Mouse (Mus musculus) MEL (cell line): Measurements from ENCODE around the gene Igsf6.

Source experiments
- BHLHE40 ChIP-seq: IDR thresholded peaks from 2 replicates; pipeline ENCODE4 v1.6.1; 2012; ENCODE audit warnings: low read depth, mild to moderate bottlenecking, inconsistent platforms, low read length, improper control_type of control experiment, borderline replicate concordance
- CHD1 ChIP-seq: IDR thresholded peaks from 2 replicates; pipeline ENCODE4 v1.6.1; 2012; ENCODE audit warnings: low read depth, mild to moderate bottlenecking, inconsistent platforms, low read length, improper control_type of control experiment
- CHD2 ChIP-seq: IDR thresholded peaks from 2 replicates; pipeline ENCODE4 v1.6.1; 2011; ENCODE audit warnings: low read length, improper control_type of control experiment
- CTCF ChIP-seq, 3 experiments: IDR thresholded peaks in 2 of 3; conservative IDR thresholded peaks in 1 of 3; 2 replicates each; pipeline ENCODE4 v1.5.1; 2011 to 2012; ENCODE audit warnings: low read length in 3 of 3, low read depth in 2 of 3, mild to moderate bottlenecking in 2 of 3, improper control_type of control experiment in 1 of 3, inconsistent platforms in 1 of 3, mixed read lengths in 1 of 3, moderate library complexity in 1 of 3; ENCODE audit not compliant: control insufficient read depth in 1 of 3, insufficient read depth in 1 of 3, poor library complexity in 1 of 3, severe bottlenecking in 1 of 3
- ETS1 ChIP-seq: IDR thresholded peaks from 2 replicates; pipeline ENCODE4 v1.6.1; 2012; ENCODE audit warnings: low read depth, mild to moderate bottlenecking, inconsistent platforms, low read length, improper control_type of control experiment, moderate library complexity
- GATA1 ChIP-seq: IDR thresholded peaks from 2 replicates; pipeline ENCODE4 v1.6.1; 2011; ENCODE audit warnings: low read depth, low read length, improper control_type of control experiment
- HCFC1 ChIP-seq: IDR thresholded peaks from 2 replicates; pipeline ENCODE4 v1.6.1; 2012; ENCODE audit warnings: low read depth, mild to moderate bottlenecking, inconsistent platforms, low read length, improper control_type of control experiment, moderate library complexity
- JUND ChIP-seq: IDR thresholded peaks from 2 replicates; pipeline ENCODE4 v1.6.1; 2011; ENCODE audit warnings: low read depth, mild to moderate bottlenecking, improper control_type of control experiment, low read length
- MAX ChIP-seq: IDR thresholded peaks from 2 replicates; pipeline ENCODE4 v1.6.1; 2011; ENCODE audit warnings: low read length, improper control_type of control experiment
- MYB ChIP-seq: IDR thresholded peaks from 2 replicates; pipeline ENCODE4 v1.6.1; 2011; ENCODE audit warnings: mild to moderate bottlenecking, low read depth, low read length, improper control_type of control experiment
- POLR2A ChIP-seq, 2 experiments: IDR thresholded peaks; 2 replicates each; pipeline ENCODE4 v1.6.1; 2011 to 2012; ENCODE audit warnings: low read length in 2 of 2, mild to moderate bottlenecking in 2 of 2, control low read depth in 1 of 2, improper control_type of control experiment in 1 of 2, low read depth in 1 of 2, moderate library complexity in 1 of 2; ENCODE audit not compliant: control insufficient read depth in 1 of 2, insufficient read depth in 1 of 2, poor library complexity in 1 of 2
- SIN3A ChIP-seq: IDR thresholded peaks from 2 replicates; pipeline ENCODE4 v1.6.1; 2012; ENCODE audit warnings: low read length, improper control_type of control experiment, inconsistent platforms
- SMC3 ChIP-seq: IDR thresholded peaks from 2 replicates; pipeline ENCODE4 v1.6.1; 2011; ENCODE audit warnings: low read depth, low read length, improper control_type of control experiment
- USF1 ChIP-seq: IDR thresholded peaks from 2 replicates; pipeline ENCODE4 v1.6.1; 2014; ENCODE audit warnings: low read depth, mild to moderate bottlenecking, inconsistent platforms, low read length, improper control_type of control experiment, moderate library complexity

DNA sequence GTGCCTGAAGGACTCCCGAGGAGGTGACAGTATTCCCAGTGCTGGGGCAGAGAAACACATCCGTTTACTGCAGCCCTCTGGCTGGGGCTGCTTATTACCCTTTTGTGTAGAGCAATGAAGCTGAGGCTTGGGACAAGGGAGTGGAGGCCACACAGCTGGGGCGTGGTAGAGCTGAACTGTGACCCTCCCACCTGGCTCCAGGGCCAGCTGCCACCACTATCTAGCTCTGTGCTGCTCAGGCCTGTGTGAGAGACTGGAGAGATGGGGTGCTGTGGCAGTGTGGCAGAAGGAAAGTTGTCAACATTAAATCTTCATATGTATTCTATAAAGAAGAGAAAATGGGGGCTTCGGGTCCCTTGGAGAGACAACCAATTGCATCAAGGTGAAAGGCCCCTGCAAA, 18.7 kb upstream of the Igsf6 start:
- TF ChIP-seq USF1: no peak
- TF ChIP-seq GATA1: no peak
- no peak for TF ChIP-seq HCFC1
- no peak for TF ChIP-seq ETS1
- no peak for TF ChIP-seq JUND
- no peak for TF ChIP-seq CHD2
- no peak for TF ChIP-seq POLR2A (IDR thresholded peaks at IDR 0.05; ENCODE audit: control insufficient read depth in 1 of 2, insufficient read depth in 1 of 2, low read depth in 1 of 2, low read length in 2 of 2, poor library complexity in 1 of 2)
- no peak for TF ChIP-seq SMC3
- no peak for TF ChIP-seq CTCF (IDR thresholded peaks at IDR 0.05 in 2 of 3, conservative IDR thresholded peaks at IDR 0.05 in 1 of 3; ENCODE audit: control insufficient read depth in 1 of 3, insufficient read depth in 1 of 3, low read depth in 2 of 3, low read length in 3 of 3, poor library complexity in 1 of 3, severe bottlenecking in 1 of 3)
- TF ChIP-seq MAX: no peak
- no peak for TF ChIP-seq MYB
- no peak for TF ChIP-seq BHLHE40
- no peak for TF ChIP-seq SIN3A
- no peak for TF ChIP-seq CHD1
